Mouse (Mus musculus): ENCODE data around the gene Xirp1. TPM values are rescaled to one million over a fixed set of nuclear protein-coding genes. Genes with fewer than 3 reads are reported as not detected.

The Xirp1 gene
- total and polyA plus RNA-seq, 3 experiments = not detected

GRCm38 (mm10) chr9:119993092-119993844 lies 30.1 kb downstream of the Xirp1 start:
- H3K4me3 ChIP-seq (ENCODE audit: control insufficient read depth in 1 of 2, insufficient read depth in 1 of 2, low read depth in 2 of 2, low read length in 2 of 2) = peak overlapping the region; percentile 16 to 40; a peak in 2 of 4 replicates
- H3K9ac ChIP-seq (ENCODE audit: control insufficient read depth, low read depth, low read length, poor library complexity, severe bottlenecking) = peak overlapping the region; percentile 47
- no peaks in the 10 kb centered on the region for H3K79me2 ChIP-seq (ENCODE audit: control insufficient read depth, insufficient read depth, low read length, poor library complexity)
- peak; percentile 40 for DNase-seq (ENCODE audit: low read depth, low spot score)
- TF ChIP-seq MAX (IDR thresholded peaks at IDR 0.05; ENCODE audit: low read length) (peak; percentile 60; the same call in 1 of the 2 replicates), CTCF (IDR thresholded peaks at IDR 0.05 in 2 of 3, conservative IDR thresholded peaks at IDR 0.05 in 1 of 3; ENCODE audit: control insufficient read depth in 1 of 3, insufficient read depth in 1 of 3, low read depth in 2 of 3, low read length in 3 of 3, poor library complexity in 1 of 3, severe bottlenecking in 1 of 3) (no peak), UBTF (IDR thresholded peaks at IDR 0.05; ENCODE audit: borderline replicate concordance, insufficient read depth, low read depth, low read length) (no peak), POLR2AphosphoS2 (IDR thresholded peaks at IDR 0.05; ENCODE audit: low read length) (no peak), TCF12 (IDR thresholded peaks at IDR 0.05; ENCODE audit: low read depth, low read length) (no peak), POLR2AphosphoS5 (IDR thresholded peaks at IDR 0.05; ENCODE audit: borderline replicate concordance, low read depth, low read length) (no peak), GABPA (IDR thresholded peaks at IDR 0.05; ENCODE audit: low read depth, low read length) (no peak), MAFK (IDR thresholded peaks at IDR 0.05; ENCODE audit: borderline replicate concordance, low read depth, low read length) (no peak), MXI1 (IDR thresholded peaks at IDR 0.05; ENCODE audit: low read depth, low read length) (peak; percentile 76), TAL1 (IDR thresholded peaks at IDR 0.05; ENCODE audit: low read length) (no peak), CHD2 (IDR thresholded peaks at IDR 0.05; ENCODE audit: low read length) (no peak), NELFE (IDR thresholded peaks at IDR 0.05; ENCODE audit: low read depth, low read length) (no peak), E2F4 (IDR thresholded peaks at IDR 0.05; ENCODE audit: borderline replicate concordance, low read depth, low read length) (no peak), KAT2A (conservative IDR thresholded peaks at IDR 0.05; ENCODE audit: low read depth, low read length) (no peak; the same call in 1 of the 2 replicates), ETS1 (IDR thresholded peaks at IDR 0.05; ENCODE audit: low read depth, low read length) (peak; percentile 38), BHLHE40 (IDR thresholded peaks at IDR 0.05; ENCODE audit: borderline replicate concordance, low read depth, low read length) (peak; percentile 24; the same call in 1 of the 2 replicates), SIN3A (IDR thresholded peaks at IDR 0.05; ENCODE audit: low read length) (peak; percentile 72), SMC3 (IDR thresholded peaks at IDR 0.05; ENCODE audit: low read depth, low read length) (no peak), USF1 (IDR thresholded peaks at IDR 0.05; ENCODE audit: low read depth, low read length) (no peak), JUND (IDR thresholded peaks at IDR 0.05; ENCODE audit: low read depth, low read length) (no peak), MYB (IDR thresholded peaks at IDR 0.05; ENCODE audit: low read depth, low read length) (no peak), HCFC1 (IDR thresholded peaks at IDR 0.05; ENCODE audit: low read depth, low read length) (no peak), POLR2A (IDR thresholded peaks at IDR 0.05; ENCODE audit: control insufficient read depth in 1 of 2, insufficient read depth in 1 of 2, low read depth in 1 of 2, low read length in 2 of 2, poor library complexity in 1 of 2) (no peak), USF2 (IDR thresholded peaks at IDR 0.05; ENCODE audit: borderline replicate concordance in 1 of 2, insufficient read depth in 1 of 2, low read depth in 1 of 2, low read length in 2 of 2) (no peak), ELF1 (IDR thresholded peaks at IDR 0.05; ENCODE audit: low read depth, low read length) (no peak), MYC (IDR thresholded peaks at IDR 0.05; ENCODE audit: low read depth, low read length) (no peak), EP300 (IDR thresholded peaks at IDR 0.05; ENCODE audit: low read depth in 1 of 2, low read length in 2 of 2) (peak; percentile 30 to 48; a peak in 2 of 4 replicates), CHD1 (IDR thresholded peaks at IDR 0.05; ENCODE audit: low read depth, low read length) (no peak), RCOR1 (IDR thresholded peaks at IDR 0.05; ENCODE audit: low read depth, low read length) (0 out of 2 replicates have a peak, but pooled peaks have one; percentile 45), GATA1 (IDR thresholded peaks at IDR 0.05; ENCODE audit: low read depth, low read length) (peak; percentile 57), RAD21 (IDR thresholded peaks at IDR 0.05; ENCODE audit: low read depth, low read length) (no peak), ZNF384 (IDR thresholded peaks at IDR 0.05; ENCODE audit: low read depth, low read length) (no peak), ZC3H11A (IDR thresholded peaks at IDR 0.05; ENCODE audit: low read depth, low read length) (no peak), MEF2A (IDR thresholded peaks at IDR 0.05; ENCODE audit: extremely low read depth, insufficient replicate concordance, low read depth, low read length, poor library complexity, severe bottlenecking) (no peak)
- no peaks in the 10 kb centered on the region for H3K27me3 ChIP-seq (ENCODE audit: control insufficient read depth in 1 of 2, insufficient read depth in 2 of 2, low read length in 2 of 2)
- H3K27ac ChIP-seq (ENCODE audit: control insufficient read depth, low read depth, low read length) = peak overlapping the region; percentile 30; the same call in 1 of the 2 replicates
- H3K4me1 ChIP-seq (ENCODE audit: control insufficient read depth in 1 of 2, insufficient read depth in 2 of 2, low read length in 2 of 2) = peaks cover 14 to 18% of the 10 kb centered on the region in 2 experiments
- peaks cover 0 to 12% of the 10 kb centered on the region in 2 experiments; a peak in 1 of 4 replicates for H3K36me3 ChIP-seq (ENCODE audit: control insufficient read depth in 1 of 2, insufficient read depth in 2 of 2, low read length in 2 of 2)
- no peaks in the 10 kb centered on the region for H3K9me3 ChIP-seq (replicated peaks; ENCODE audit: insufficient read depth, low read length)
